Mouse (Mus musculus): ENCODE results near the gene Zswim8.

The Zswim8 gene

DNA sequence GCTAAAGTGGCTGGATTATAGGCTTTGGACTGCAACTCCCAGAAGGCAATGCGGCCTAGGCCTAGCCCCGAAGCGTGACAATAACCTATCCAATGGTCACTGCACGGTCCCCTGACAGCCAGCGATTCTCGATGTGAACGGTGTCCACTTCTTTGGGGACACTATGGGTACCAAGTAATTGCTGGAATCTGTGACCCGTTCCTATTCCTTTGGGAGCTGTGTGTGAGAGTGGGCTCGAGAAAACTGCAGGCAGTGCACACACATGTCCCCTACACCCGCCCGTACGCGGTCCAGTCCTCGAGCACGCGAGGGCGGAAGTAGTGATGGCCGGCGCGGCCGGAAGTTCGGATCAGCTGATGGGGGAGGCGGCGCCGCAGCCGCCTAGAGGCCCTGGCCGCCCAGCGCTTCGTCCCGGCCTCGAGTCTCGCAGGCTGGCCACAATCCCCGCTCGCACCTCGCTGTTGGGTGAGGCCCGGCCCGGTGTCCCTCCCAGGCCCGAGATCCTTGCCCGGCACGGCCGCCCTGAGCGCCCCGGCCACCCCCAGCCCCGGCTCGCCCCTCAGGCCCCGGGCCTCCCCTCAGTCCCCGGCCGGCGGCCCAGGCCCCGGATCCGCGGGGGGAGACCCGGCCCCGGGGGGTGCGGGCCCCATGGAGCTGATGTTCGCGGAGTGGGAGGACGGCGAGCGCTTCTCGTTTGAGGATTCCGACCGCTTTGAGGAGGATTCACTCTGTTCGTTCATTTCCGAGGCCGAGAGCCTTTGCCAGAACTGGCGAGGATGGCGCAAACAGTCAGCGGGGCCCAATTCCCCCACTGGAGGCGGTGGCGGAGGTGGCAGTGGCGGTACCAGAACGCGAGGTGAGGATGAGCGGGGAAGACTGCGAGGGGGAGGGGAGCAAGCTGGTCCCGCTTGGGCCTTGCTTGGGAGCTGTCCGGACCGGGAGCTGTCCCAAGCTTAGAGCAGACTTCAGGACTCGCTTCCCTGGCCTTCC lies at the start of gene Zswim8:
TSS of gene Zswim8 (plus strand) at position 352 of the 990 bp plus-strand sequence.
- DNase-seq (ENCODE audit: low spot score): peak; percentile 85

GRCm38 (mm10) chr14:20658326-20658725 lies 49.0 kb upstream of the Zswim8 start:
- DNase-seq (ENCODE audit: low spot score): peak; percentile 51

GRCm38 (mm10) chr14:20658902-20659301 lies 48.5 kb upstream of the Zswim8 start:
- DNase-seq (ENCODE audit: low spot score): no peak

- DNase-seq (ENCODE audit: low spot score): no peak
These were observed 47.7 kb upstream of the Zswim8 start for GRCm38 (mm10) chr14:20659687-20660086.

- peak; percentile 92 for DNase-seq (ENCODE audit: low spot score)
These were observed 46.3 kb upstream of the Zswim8 start for GRCm38 (mm10) chr14:20660827-20661660.

DNA sequence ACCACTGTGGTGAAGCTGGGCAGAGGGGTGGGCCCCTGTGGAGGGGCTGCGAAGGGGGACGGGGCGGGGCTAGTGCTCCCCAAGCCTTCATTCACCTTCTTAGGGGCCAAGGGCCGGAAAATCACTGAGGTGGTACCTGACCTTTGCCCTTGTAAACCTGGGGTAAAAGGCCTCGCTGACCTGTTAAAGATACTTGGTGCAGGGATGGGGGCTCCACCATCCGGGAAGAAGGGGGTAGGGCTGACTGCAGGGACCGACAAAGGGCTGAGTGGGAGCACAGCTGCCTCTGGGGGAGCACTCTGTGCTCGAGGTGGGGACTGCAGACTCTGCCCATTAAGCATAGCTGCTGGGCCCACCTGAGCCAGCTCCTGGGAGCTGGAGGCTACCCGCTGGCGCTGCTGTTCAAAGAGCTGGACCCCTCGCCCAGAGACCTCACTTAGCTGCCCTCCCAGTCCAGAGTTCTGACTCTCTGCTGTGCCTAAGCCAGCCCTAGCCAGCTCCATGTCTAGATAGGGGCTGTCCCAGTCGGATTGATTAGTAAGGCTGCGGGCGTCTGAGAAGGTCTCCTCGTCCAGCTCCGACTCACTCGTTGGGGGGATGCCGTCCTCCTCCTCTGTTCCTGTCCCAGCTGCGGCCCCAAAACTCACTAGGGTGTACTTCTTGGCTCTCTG lies 45.6 kb upstream of the Zswim8 start:
- no peak for DNase-seq (ENCODE audit: low spot score)

- DNase-seq (ENCODE audit: low spot score): no peak
These were observed 44.6 kb upstream of the Zswim8 start for GRCm38 (mm10) chr14:20662740-20663139.

GRCm38 (mm10) chr14:20663601-20664000 lies 43.8 kb upstream of the Zswim8 start:
- DNase-seq (ENCODE audit: low spot score): no peak

DNA sequence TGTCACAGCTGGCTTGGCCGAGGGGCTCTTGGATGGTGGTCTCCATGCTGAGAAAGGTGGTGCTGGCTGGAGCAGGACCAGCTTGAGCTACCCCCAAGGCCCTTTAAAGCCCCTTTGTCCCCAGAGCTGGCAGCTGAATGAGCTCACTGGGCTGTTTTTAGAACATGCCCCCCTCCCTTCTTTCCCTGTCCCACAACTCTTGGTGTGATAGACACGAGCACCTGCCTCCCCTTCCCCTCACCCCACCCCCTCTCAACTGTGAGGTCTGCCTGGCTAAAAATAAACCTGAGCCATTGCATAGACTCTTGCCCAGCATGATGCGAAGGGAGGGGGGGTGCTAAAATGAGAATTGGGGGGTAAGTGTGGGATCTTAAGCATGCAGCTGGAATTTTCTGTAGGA lies 42.9 kb upstream of the Zswim8 start:
- DNase-seq (ENCODE audit: low spot score): no peak

- no peak for DNase-seq (ENCODE audit: low spot score)
These were observed 39.9 kb upstream of the Zswim8 start for GRCm38 (mm10) chr14:20667469-20667868.

DNA sequence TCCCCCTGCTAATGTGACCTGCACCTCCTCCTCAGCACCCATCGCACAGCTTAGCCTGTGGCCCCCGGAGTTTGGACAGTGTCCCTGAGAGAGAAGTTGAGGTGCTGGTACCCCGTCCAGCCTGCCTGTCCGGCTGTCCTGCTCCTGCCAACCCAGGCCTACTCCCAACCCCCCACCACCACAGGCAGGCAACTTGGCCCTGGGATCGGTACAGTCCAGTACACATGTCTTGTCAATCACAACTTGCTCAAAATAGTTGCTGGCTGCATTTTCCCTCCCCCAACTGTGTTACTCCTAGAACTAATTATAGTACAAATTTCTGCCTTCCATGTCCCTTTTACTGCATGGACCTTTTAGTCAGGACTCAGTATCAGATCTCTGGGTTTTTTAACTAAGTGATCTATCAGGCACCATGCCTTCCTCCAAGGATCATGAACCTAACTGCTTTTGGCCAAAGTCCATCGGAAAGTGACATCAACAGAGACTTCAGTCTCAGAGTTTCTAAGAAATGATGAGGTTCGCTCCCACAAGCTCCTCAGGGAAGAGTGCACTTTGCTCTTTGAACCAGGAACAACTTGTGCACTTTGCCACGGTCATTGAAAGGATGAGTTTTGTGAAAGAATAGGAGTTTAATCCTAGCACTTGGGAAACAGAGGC lies 39.1 kb upstream of the Zswim8 start, which contains the start of gene Synpo2l:
TSS of gene Synpo2l (minus strand) at position 201 of the 657 bp plus-strand sequence.
- no peak for DNase-seq (ENCODE audit: low spot score)

DNA sequence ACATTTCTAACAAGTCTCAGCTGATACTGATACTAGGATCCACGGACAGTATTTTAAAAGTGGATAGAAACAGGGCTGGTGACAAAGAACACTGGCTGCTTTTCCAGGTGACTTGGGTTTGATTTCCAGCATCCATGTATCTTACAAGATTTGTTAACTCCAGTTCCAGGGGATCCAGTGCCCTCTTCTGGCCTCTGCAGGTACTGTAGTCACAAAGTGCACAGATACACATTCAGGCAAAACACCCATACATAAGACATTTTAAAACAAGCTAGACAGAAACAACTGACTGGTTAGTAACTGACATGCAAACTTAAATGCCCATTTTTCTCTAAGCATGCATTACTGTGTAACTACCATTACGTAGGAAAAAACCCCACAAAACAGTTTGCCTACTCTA lies 34.4 kb upstream of the Zswim8 start:
- no peak for DNase-seq (ENCODE audit: low spot score)

GRCm38 (mm10) chr14:20673735-20674063 lies 33.7 kb upstream of the Zswim8 start:
- peak; percentile 62 for DNase-seq (ENCODE audit: low spot score)

- peak; percentile 87 for DNase-seq (ENCODE audit: low spot score)
These were observed 33.1 kb upstream of the Zswim8 start, which contains the start of gene Sec24c for GRCm38 (mm10) chr14:20674064-20674833. TSS of gene Sec24c (plus strand) at chr14:20674308.

GRCm38 (mm10) chr14:20677906-20678305 lies 29.4 kb upstream of the Zswim8 start:
- no peak for DNase-seq (ENCODE audit: low spot score)

DNA sequence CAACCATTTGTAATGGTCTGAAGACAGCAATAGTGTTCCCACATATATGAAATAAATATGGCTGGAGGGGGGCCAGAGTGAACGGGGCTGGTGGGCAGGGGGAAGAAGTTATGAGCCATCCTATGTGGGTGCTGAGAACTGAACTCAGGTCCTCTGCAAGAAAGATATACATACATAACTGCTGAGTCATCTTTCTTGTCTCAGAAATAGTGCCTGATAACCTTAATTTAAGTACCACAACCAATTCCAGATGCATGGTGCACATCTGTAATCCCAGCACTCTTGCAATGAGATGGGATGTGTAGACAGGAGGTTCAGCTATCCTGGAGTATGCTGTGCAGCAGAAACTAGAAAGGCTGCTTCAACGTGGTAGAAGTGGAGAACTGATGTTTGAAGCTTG lies 25.6 kb upstream of the Zswim8 start:
- DNase-seq (ENCODE audit: low spot score): no peak

DNA sequence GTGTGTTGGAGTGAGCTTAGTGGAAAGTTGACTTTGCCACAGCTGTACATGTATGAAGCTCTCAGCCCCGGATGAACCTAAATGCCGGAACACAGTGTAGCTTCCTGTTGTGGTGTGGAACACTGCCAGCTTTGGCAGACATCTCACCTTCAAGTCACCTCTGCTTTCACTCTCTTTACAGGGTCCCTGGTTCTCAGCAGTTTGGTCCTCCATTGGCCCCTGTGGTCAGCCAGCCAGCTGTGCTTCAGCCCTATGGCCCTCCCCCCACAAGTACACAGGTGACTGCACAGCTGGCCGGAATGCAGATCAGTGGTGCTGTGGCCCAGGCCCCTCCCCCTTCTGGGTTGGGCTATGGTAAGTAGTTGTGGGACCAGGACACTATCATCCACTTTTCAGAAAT lies 24.9 kb upstream of the Zswim8 start:
- DNase-seq (ENCODE audit: low spot score): no peak

GRCm38 (mm10) chr14:20686576-20686975 lies 20.8 kb upstream of the Zswim8 start:
- DNase-seq (ENCODE audit: low spot score): no peak

DNA sequence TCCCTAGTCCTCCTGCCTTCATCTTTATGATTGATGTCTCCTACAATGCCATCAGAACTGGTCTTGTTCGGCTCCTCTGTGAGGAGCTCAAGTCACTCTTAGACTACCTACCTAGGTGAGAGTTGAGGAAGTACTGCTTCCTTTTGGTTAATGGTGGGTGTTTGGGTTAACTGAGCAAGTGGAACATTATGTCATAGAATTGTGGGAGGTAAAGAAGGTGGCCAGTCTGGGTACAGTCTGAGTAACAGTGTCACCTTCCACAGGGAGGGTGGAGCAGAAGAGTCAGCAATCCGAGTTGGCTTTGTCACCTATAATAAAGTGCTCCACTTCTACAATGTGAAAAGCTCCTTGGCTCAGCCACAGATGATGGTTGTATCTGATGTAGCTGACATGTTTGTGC lies 18.3 kb upstream of the Zswim8 start:
- no peak for DNase-seq (ENCODE audit: low spot score)

- no peak for DNase-seq (ENCODE audit: low spot score)
These were observed 15.6 kb upstream of the Zswim8 start for GRCm38 (mm10) chr14:20691772-20692171.

GRCm38 (mm10) chr14:20693589-20694101 lies 13.7 kb upstream of the Zswim8 start:
- no peak for DNase-seq (ENCODE audit: low spot score)

Data from left cerebral cortex, adult 11 months (tissue).